ENCODE assay signal across 8 mouse cellular contexts in genomic region chr4:55651811-55652410, GRCm38 (mm10).
A peak's percentile ranks its signal among the peaks of the same experiment; 100 is the strongest.
DNase-seq lines count a peak whose midpoint lies in the region; ATAC-seq and TF ChIP-seq lines count a peak whose summit lies in the region.

No protein-coding gene starts in this region.

- H3K4me1 ChIP-seq in liver, embryonic 12.5 days = peaks cover 5% of the 10 kb centered on the region; the same call in 1 of the 2 replicates
- peaks cover 20% of the 10 kb centered on the region for H3K4me1 ChIP-seq in neural tube, embryonic 13.5 days (replicated peaks)

- peak overlapping the region; percentile 62 for H3K4me2 ChIP-seq in liver, embryonic 12.5 days
- H3K4me2 ChIP-seq in neural tube, embryonic 13.5 days = peak overlapping the region; percentile 76

- peak overlapping the region; percentile 73 for H3K4me3 ChIP-seq in left cerebral cortex, adult 2 months
- H3K4me3 ChIP-seq in liver, embryonic 12.5 days = peak overlapping the region; percentile 53
- H3K4me3 ChIP-seq in neural tube, embryonic 13.5 days = peak overlapping the region; percentile 56

- WGBS in liver, embryonic 12.5 days (ENCODE audit: insufficient replicate concordance) = 19% methylated on average over 12 of the region's 12 CpGs
- WGBS in neural tube, embryonic 13.5 days = 10% methylated on average over 12 of the region's 12 CpGs

- H3K9me3 ChIP-seq in liver, embryonic 12.5 days (replicated peaks) = no peaks in the 10 kb centered on the region
- no peaks in the 10 kb centered on the region for H3K9me3 ChIP-seq in neural tube, embryonic 13.5 days

- DNase-seq in left cerebral cortex, adult 2 months (ENCODE audit: extremely low spot score in 1 of 2, low spot score in 2 of 2) = no peak
- no peak for DNase-seq in left cerebral cortex, postnatal 4 days
- peak; percentile 16 for DNase-seq in embryo, embryonic 11.5 days (ENCODE audit: low read depth, low spot score)
- DNase-seq in heart, postnatal 14 days = peak; percentile 22 to 26
- DNase-seq in thymus, postnatal 25 days = no peak
- DNase-seq in spleen, adult 18-20 months = no peak

- H3K27me3 ChIP-seq in liver, embryonic 12.5 days (replicated peaks) = peaks cover 68% of the 10 kb centered on the region
- peaks cover 28% of the 10 kb centered on the region for H3K27me3 ChIP-seq in neural tube, embryonic 13.5 days

- peak overlapping the region; percentile 98 for H3K27ac ChIP-seq in left cerebral cortex, adult 2 months
- H3K27ac ChIP-seq in liver, embryonic 12.5 days = peak overlapping the region; percentile 41; the same call in 1 of the 2 replicates
- peak overlapping the region; percentile 92 for H3K27ac ChIP-seq in neural tube, embryonic 13.5 days (replicated peaks)

- intact Hi-C loops in left cerebral cortex, adult 2 months (cut with DNase I) = loop anchor here (1.0 to 10.0 kb wide), 3 partner anchors 47 to 843 kb away; no protein-coding TSS in a partner anchor
- intact Hi-C loops in left cerebral cortex, postnatal 4 days (cut with DNase I) = loop anchor here (10.0 kb wide), 2 partner anchors 117 to 1033 kb away; partner anchors contain the start of gene Klf4
- intact Hi-C loops in heart, postnatal 14 days (cut with DNase I) = loop anchor here (1.0 to 5.0 kb wide), 3 partner anchors 50 to 575 kb away; no protein-coding TSS in a partner anchor

- H3K9ac ChIP-seq in liver, embryonic 12.5 days = no peak overlapping the region
- peak overlapping the region; percentile 84 for H3K9ac ChIP-seq in neural tube, embryonic 13.5 days

- ATAC-seq in liver, embryonic 12.5 days = no peak
- peak; percentile 44; the same call in 1 of the 2 replicates for ATAC-seq in neural tube, embryonic 13.5 days (ENCODE audit: low read depth)

- TF ChIP-seq CTCF in left cerebral cortex, adult 2 months (IDR thresholded peaks at IDR 0.05) = peak; percentile 43

- H3K36me3 ChIP-seq in liver, embryonic 12.5 days = no peaks in the 10 kb centered on the region
- H3K36me3 ChIP-seq in neural tube, embryonic 13.5 days = no peaks in the 10 kb centered on the region

Comparison
In these comparisons a context has a peak if more than half of its experiments do, and no peak if none do; other contexts are left out.
1. DNase-seq: peak in embryo, embryonic 11.5 days (single experiment) and heart, postnatal 14 days (2 of 2); none in left cerebral cortex, adult 2 months (0 of 2), left cerebral cortex, postnatal 4 days (single experiment), thymus, postnatal 25 days (single experiment) and spleen, adult 18-20 months (0 of 2).
2. H3K27ac ChIP-seq: peak in every context shown above with its lines; median percentile 98 in left cerebral cortex, adult 2 months; 92 in neural tube, embryonic 13.5 days; 41 in liver, embryonic 12.5 days.
3. Peak in every context shown above with its lines, with median percentiles within 50 percentile points of each other: H3K4me3 ChIP-seq.